Mouse (Mus musculus) erythroid progenitor cell, adult 5-6 weeks (primary cell): ENCODE measurements around the gene Etl4. TPM values are rescaled to one million over a fixed set of nuclear protein-coding genes. Genes with fewer than 3 reads are reported as not detected.

Source experiments
- ATAC-seq: replicated peaks from 2 replicates; pipeline ENCODE4 v1.8.0; 2016; ENCODE audit warnings: moderate number of reproducible peaks, mild to moderate bottlenecking, moderate TSS enrichment, inconsistent platforms; ENCODE audit not compliant: poor library complexity, low FRiP score, severe bottlenecking
- total RNA-seq, 2 experiments: library from RNA; stranded (forward) in 1 of 2; stranded (reverse) in 1 of 2; fragments of 150-400 nt in 1 of 2; fragments of 186-747, 209-891 nt in 1 of 2; gene quantifications; 2 replicates each; pipeline versions ENCODE4 v1.2.3 to v1.2.4; 2015 to 2017; ENCODE audit warnings: low replicate concordance in 2 of 2

Gene Etl4
- total RNA-seq, 2 experiments from 2014 or later = not detected

GRCm38 (mm10) chr2:20507832-20508723, 598.5 kb downstream of the Etl4 start:
- no peak for ATAC-seq

DNA sequence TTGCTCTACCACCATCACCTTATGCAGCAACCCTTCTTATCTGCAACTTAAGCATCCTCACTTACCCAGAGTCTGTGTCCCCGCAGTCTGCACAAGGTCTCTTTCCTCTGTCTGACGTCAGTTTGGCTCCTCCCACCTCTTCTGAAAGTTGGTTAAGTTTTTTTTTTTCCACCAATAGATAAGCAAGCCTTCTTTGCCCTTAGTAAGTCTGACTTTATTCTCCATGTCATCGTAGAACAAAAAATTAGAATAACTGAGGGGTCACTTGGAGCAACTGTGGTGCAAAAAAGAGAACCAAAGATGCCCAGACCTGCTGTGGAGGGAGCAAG, 599.1 kb downstream of the Etl4 start:
- no peak for ATAC-seq

GRCm38 (mm10) chr2:20510061-20510460, 600.5 kb downstream of the Etl4 start:
- no peak for ATAC-seq

DNA sequence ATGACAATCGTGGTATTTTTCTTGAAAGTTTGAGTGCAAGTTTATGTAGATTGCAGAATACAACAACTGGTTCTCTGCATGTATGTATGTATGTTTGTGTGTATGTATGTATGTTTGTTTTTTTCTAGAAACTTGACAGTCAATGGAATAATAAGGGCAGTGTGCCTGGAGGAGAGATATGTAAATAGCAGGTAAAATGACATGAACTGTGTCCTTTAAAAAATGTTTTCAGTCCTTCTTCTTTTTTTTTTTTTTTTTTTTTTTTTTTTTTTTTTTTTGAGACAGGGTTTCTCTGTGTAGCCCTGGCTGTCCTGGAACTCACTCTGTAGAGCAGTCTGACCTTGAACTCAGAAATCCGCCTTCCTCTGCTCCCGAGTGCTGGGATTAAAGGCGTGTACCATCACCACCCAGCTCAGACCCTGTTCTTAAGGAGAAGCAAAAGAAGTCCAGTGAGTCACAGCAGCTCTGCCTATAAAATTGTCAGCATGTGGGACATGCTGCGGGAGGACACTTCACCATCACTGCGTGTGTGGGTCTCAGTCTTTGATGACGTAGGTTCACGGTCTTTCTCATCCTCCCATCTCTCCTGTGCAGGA, 606.8 kb downstream of the Etl4 start:
- ATAC-seq = no peak

GRCm38 (mm10) chr2:20517853-20518252, 608.3 kb downstream of the Etl4 start:
- ATAC-seq = no peak

DNA sequence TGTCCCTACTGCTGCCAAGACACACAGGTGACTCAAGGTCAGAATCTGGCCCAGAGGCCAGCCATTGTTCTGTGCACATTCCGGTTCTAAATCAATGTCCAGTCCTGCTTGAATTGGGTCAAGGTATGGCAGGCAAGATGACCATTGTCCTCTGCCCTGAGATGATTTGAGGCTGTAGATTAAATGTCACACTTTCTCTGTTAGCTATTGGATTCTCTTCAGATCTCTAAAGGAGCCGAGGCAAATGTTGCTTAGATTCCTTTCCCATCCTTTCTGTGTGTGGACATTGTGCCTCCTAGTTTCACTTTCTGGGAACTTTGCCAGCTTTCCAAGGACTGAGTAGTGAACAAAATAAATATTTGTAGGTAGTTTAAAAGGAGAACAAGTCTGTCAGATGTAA, 608.9 kb downstream of the Etl4 start:
- no peak for ATAC-seq

GRCm38 (mm10) chr2:20519447-20520098, 610.0 kb downstream of the Etl4 start:
- no peak for ATAC-seq

DNA sequence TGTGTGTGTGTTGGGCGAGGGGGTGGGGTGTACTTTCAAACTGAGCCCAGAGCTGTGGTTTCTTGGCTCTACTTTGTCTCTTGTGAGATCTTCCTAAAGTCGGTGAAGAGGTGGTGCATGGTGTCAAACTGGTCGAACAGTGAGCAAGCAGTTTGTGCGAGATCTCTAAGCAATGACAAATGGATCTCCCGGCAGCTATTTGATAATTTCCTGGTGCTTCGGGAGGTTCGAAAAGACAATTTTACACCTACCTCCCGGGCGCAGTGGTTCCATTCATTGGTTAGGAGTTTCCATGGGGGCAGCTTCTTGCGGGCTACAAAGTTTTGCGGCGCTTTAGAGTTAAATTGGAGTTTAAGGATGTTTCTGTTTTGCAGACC, 610.5 kb downstream of the Etl4 start:
- no peak for ATAC-seq

DNA sequence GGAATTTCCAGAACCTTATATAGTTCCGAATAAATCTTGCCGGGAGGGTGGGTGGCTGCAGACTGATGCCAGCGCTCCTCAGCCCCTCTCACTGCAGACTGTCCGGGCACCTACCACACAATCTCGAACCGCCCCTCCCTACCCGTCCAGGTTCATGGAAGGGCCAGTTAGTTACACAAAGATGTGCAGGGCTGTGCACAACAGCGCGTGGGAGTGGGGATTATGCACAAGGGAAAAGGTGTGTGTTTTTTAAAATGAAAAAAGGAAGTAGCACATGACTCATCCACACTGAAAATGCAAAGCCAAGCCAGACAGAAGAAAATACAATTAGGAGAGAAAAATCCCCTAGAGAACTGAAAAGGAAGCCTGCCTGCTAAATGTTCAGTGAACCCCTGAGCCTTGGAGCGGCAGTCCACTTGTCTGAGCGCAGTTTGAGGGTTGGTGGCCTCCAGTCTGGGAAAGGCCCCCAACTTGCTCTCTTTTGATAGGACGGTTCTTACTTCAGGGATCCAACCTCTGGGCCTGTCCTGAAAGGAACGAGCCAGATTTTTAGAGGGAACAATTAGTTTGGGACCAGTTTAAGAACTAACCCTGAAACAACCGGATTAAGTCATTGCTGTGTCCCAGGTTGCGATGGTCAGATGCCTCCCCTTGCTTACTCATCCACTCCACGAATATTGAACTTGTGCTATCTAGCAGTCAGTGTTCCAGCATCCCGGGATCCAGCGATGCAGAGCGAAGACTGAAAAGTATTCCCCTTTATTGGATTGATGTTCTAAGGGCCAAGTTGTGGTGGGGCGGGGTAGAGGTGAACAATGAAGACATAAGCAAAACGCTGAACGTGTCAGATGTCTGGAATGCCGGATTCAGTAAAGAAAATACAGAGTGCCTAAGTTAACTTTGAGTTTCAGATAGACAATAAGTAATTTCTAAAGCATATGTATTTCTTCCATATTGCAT, 611.3 kb downstream of the Etl4 start:
- ATAC-seq = no peak

DNA sequence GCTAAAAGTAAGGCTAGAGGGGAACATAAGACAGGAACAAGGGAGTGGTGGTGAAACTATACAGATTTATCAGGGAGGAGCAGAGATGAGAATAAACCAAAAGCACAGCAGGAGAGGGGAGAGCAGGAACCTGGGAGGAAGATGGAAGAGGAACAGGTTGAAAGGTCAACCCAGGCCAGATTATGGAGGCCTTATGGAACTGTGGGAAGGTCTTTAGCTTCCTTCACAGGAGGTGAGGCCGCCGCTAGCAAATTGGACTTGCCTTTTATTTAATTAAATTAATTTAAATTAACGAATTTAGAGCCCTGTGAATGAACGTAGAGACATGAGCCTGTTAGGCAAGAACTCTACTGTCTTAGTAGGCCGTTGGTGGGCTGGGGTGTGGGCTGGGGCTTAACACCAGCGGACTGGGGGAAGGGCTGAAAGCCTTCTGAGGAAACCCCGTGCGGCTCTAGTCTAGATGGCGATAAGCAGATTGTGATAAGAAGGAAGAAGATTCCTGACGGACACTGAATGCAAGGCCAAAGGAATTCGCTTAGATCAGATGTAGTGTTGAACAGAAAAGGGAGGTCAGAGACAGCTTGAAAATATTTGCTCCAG, 612.2 kb downstream of the Etl4 start:
- no peak for ATAC-seq

DNA sequence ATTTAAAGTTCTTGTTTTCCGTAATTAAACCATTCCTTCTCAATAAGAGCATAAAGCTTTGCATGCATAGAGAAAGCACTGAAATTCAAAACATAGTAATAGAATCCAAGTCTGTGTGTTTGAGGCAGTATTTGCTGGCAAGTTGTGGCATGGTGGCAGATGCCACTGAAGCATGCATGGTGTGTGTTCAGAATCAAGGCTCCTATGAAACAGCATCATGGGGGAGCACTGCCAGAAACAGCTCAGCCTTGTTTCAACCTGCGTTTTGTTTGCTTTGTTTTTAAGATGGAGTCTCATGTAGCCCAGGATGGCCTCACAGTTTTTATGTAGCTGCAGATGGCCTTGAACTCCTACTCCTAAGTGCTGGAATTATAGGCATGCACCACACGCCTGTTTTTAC, 614.1 kb downstream of the Etl4 start:
- ATAC-seq = no peak

DNA sequence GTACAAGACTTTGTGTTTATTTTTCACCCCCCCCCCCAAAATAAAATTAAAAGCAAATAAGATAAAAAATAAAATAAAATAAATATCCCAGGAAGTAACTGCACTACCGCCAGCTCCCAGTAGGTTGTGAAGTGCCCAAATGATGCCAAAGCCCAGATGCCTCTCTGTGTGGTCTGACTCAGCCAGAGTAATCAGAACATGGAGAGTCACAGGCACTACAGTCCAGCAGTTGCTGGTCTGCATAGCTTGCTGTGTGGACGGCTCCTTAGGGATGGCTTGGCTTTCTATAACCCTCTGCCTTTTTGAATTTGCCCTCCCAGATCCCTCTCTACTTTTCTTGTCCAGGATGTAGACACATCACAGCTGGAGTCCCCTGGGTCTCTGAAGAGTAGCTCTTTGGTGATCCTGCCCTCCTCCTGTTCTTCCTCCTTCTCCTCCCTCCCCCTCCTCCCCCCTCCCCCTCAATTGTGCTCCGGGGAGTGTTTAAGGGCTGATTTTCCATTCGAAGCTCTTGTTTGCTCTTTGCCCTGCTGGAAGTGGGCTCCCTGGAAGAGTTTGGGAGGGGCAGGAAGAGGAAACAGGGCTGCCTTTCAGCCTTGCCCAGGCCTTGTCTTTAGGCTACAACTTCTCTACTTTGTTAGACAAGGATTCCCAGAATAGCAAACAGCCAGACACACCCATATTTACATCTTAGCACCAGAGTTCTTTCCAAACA, 616.5 kb downstream of the Etl4 start:
- no peak for ATAC-seq

DNA sequence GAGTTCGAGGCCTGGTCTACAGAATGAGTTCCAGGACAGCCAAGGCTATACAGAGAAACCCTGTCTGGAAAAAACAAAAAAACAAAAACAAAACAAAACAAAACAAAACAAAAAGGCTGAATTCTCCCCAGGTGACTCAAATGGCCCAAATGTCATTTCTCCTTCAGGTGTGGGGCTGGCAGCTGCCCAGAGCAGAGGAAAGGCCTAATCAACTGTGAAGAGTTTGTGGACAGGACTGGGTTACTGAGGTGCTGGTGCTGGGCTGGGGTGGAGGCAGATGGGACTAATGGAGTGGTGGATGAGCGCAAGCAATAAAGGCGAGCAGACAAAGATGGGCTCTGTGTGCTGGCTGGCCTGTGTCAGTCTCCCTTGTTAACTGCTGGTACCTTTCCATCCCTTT, 617.3 kb downstream of the Etl4 start:
- ATAC-seq = no peak

GRCm38 (mm10) chr2:20532623-20533022, 623.0 kb downstream of the Etl4 start:
- no peak for ATAC-seq

GRCm38 (mm10) chr2:20537785-20538184, 628.2 kb downstream of the Etl4 start:
- no peak for ATAC-seq

DNA sequence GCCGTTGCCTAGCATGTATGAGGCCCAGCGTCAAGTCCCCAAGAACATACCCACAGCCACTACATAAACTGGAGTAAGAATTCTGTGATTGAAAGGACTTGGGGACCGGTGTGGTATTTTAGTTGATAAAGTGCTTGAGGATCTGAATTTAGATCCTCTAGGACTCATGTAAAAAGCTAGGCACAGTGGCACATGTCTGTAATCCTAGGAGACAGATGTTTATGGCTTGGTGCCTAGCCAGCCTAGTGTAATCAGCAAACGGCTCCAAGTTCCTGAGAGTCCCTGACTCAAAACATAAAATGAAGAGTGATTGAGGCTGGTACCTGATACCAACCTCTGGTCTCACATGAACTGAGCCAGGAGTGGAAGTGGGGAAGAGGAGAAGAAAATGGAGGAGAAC, 629.3 kb downstream of the Etl4 start:
- ATAC-seq = no peak

GRCm38 (mm10) chr2:20541261-20541660, 631.7 kb downstream of the Etl4 start:
- no peak for ATAC-seq

- no peak for ATAC-seq
These were observed 632.7 kb downstream of the Etl4 start for GRCm38 (mm10) chr2:20542286-20542685.

DNA sequence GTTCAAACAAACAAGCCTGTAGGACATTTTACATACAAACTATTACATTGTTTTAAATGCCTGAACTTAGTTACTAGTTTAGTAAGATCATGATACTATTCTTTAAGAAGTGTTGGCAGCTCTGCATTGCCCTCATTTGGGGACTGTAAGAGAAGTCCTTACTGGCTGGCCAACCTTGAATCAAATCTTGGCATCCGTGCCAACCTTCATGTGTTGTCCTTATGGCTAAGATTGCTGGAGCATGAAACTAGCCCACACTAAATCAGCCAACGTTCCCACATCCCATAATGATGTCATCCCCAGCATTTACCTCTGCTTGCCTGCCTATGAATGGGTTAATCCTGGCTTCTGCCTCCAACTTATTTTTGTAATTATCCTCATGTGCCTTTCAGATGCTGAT, 636.0 kb downstream of the Etl4 start:
- ATAC-seq = no peak
